Mouse (Mus musculus) testis, postnatal 10 days (tissue): ENCODE measurements around the gene Hoxa10.

ENCODE experiments used
- DNase-seq: peaks from one replicate; pipeline ENCODE4 v3.0.0; 2021; ENCODE audit warnings: low spot score

Gene Hoxa10

GRCm38 (mm10) chr6:52262463-52263320 lies 22.0 kb upstream of the Hoxa10 start:
- no peak for DNase-seq

GRCm38 (mm10) chr6:52261751-52262462 lies 21.3 kb upstream of the Hoxa10 start:
- DNase-seq, result no peak

GRCm38 (mm10) chr6:52260654-52261575 lies 20.3 kb upstream of the Hoxa10 start, which contains the start of gene Hoxa13:
Hoxa13 (minus strand) TSS chr6:52260880.
- DNase-seq, result no peak

- no peak for DNase-seq
These were observed 19.2 kb upstream of the Hoxa10 start for GRCm38 (mm10) chr6:52259811-52260261.

- DNase-seq, result no peak
These were observed 18.6 kb upstream of the Hoxa10 start for GRCm38 (mm10) chr6:52259081-52259790.

GRCm38 (mm10) chr6:52256956-52257355 lies 16.3 kb upstream of the Hoxa10 start:
- peak; percentile 88 for DNase-seq

- DNase-seq, result no peak
These were observed 13.2 kb upstream of the Hoxa10 start for GRCm38 (mm10) chr6:52253511-52254500.

- DNase-seq, result no peak
These were observed 12.2 kb upstream of the Hoxa10 start for GRCm38 (mm10) chr6:52252775-52253376.

- no peak for DNase-seq
These were observed 11.5 kb upstream of the Hoxa10 start for GRCm38 (mm10) chr6:52252016-52252774.

- no peak for DNase-seq
These were observed 10.7 kb upstream of the Hoxa10 start for GRCm38 (mm10) chr6:52251177-52251879.

GRCm38 (mm10) chr6:52249826-52250225 lies 9.2 kb upstream of the Hoxa10 start:
- peak; percentile 9 for DNase-seq

GRCm38 (mm10) chr6:52249415-52249738 lies 8.7 kb upstream of the Hoxa10 start:
- DNase-seq, result no peak

- peak; percentile 39 for DNase-seq
These were observed 8.2 kb upstream of the Hoxa10 start for GRCm38 (mm10) chr6:52248638-52249414.

GRCm38 (mm10) chr6:52247766-52248637 lies 7.3 kb upstream of the Hoxa10 start:
- DNase-seq, result peak; percentile 38

- DNase-seq, result no peak
These were observed 6.3 kb upstream of the Hoxa10 start for GRCm38 (mm10) chr6:52246916-52247315.

- DNase-seq, result no peak
These were observed 5.7 kb upstream of the Hoxa10 start for GRCm38 (mm10) chr6:52246403-52246803.

- peak; percentile 28 for DNase-seq
These were observed 5.1 kb upstream of the Hoxa10 start, which contains the start of gene Hoxa11 for GRCm38 (mm10) chr6:52245757-52246142. Hoxa11 (minus strand) TSS chr6:52245810.
